Mouse (Mus musculus) erythroblast, embryonic 14.5 days (primary cell): ENCODE measurements at regions not wholly inside any gene's neighbourhood (a gene's known extent, or its start where the extent isn't known, plus 50 kb on each side); places are given as distances from the start of the nearest gene placed in this dataset.
"Not testable (repeated sequence)": the region's sequence is repeated elsewhere in the genome, so short reads cannot be mapped to it uniquely, and the experiment has no call there.

Experiments
- H3K27me3 ChIP-seq: 2 replicates; pipeline ENCODE4 v1.6.1; 2012; ENCODE audit warnings: inconsistent platforms; ENCODE audit not compliant: control insufficient read depth
- H3K36me3 ChIP-seq: 2 replicates; pipeline ENCODE4 v1.6.1; 2012; ENCODE audit warnings: mild to moderate bottlenecking, inconsistent platforms; ENCODE audit not compliant: control insufficient read depth
- H3K4me1 ChIP-seq: 2 replicates; pipeline ENCODE4 v1.6.1; 2012; ENCODE audit warnings: inconsistent platforms; ENCODE audit not compliant: control insufficient read depth
- H3K4me3 ChIP-seq: replicated peaks from 2 replicates; pipeline ENCODE3; 2012; ENCODE audit warnings: moderate library complexity, mild to moderate bottlenecking, inconsistent platforms
- H3K9me3 ChIP-seq: 2 replicates; pipeline ENCODE4 v1.6.1; 2012; ENCODE audit warnings: low read length, inconsistent platforms, mixed read lengths; ENCODE audit not compliant: control insufficient read depth
- GATA1 ChIP-seq: IDR thresholded peaks from 2 replicates; pipeline ENCODE4 v1.6.1; 2012; ENCODE audit warnings: low read length, inconsistent platforms, mixed read lengths
- TAL1 ChIP-seq: IDR thresholded peaks from 3 replicates; pipeline ENCODE4 v1.6.1; 2012; ENCODE audit warnings: low read length, inconsistent platforms, mixed read lengths

DNA sequence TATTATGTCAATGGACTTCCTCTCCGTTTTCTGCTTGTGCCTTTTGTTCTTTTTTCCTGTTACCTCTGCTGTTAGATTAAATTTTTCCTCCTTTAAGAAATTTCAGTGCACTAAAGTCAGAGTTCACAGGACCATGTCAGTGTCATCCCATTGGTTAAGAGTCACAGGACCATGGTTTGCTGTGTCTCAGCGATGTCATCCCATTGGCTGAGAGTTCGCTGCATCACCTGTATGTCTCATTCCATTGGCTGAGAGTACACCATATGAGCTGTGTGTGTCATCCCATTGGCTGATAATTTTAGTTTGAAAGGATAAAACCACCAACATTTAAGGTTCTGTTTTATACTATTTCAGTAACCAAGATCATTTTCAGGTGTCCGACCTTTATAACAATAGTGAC, 50.7 kb upstream of the Jade1 start:
- H3K9me3 ChIP-seq = no peaks in the 10 kb centered on the region
- TF ChIP-seq GATA1 (no peak), TAL1 (no peak)
- no peaks in the 10 kb centered on the region for H3K27me3 ChIP-seq
- H3K4me3 ChIP-seq = no peak overlapping the region
- H3K36me3 ChIP-seq = no peaks in the 10 kb centered on the region
- H3K4me1 ChIP-seq = no peaks in the 10 kb centered on the region

DNA sequence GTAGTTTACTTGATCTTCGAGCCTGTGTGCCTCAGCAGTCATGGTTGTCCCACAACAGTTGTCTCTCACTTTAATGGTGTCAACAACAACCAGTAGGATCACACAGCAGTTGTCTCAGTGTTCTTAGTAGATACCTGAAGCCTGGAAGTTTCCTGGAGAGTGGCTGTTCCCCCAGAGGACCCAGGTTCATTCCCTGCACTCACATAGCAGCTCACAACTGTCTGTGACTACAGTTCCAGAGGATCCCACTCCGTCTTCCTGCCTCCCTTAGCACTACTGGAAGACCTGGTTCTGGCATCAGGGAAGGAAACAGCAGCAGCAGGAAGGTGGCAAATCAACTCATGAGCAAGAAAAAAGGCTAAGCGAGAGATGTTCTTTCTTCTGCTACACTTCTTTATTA, 53.4 kb upstream of the Jade1 start:
- no peaks in the 10 kb centered on the region for H3K36me3 ChIP-seq
- H3K4me3 ChIP-seq = no peak overlapping the region
- H3K9me3 ChIP-seq = no peaks in the 10 kb centered on the region
- H3K4me1 ChIP-seq = no peaks in the 10 kb centered on the region
- H3K27me3 ChIP-seq = no peaks in the 10 kb centered on the region
- no peak for TF ChIP-seq TAL1
- no peak for TF ChIP-seq GATA1

GRCm38 (mm10) chr3:41501639-41502038, 53.9 kb upstream of the Jade1 start:
- not testable (repeated sequence) for H3K9me3 ChIP-seq, H3K27me3 ChIP-seq, H3K36me3 ChIP-seq, H3K4me3 ChIP-seq, H3K4me1 ChIP-seq

GRCm38 (mm10) chr3:41501124-41501523, 54.4 kb upstream of the Jade1 start:
- no peaks in the 10 kb centered on the region for H3K4me1 ChIP-seq
- no peaks in the 10 kb centered on the region for H3K9me3 ChIP-seq
- TF ChIP-seq GATA1 (no peak), TAL1 (no peak)

DNA sequence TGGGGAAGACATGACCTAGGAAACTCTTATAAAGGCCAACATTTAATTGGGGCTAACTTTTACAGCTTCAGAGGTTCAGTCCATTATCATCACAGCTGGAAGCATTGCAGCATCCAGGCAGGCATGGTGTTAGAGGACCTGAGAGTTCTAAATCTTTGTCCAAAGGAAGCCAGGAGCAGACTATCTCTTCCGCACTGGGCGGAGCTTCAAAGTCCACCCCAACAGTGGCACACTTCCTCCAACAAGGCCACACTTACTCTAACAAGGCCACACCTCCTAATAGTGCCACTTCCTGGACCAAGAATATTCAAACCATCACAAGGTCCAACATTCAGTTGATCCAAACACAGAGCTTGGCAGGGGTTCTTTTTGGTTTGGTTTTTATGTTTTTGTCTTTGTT, 55.9 kb upstream of the Jade1 start:
- Histone ChIP-seq H3K4me3 (no peak overlapping the region), H3K27me3 (no peaks in the 10 kb centered on the region), H3K9me3 (no peaks in the 10 kb centered on the region), H3K4me1 (no peaks in the 10 kb centered on the region), H3K36me3 (no peaks in the 10 kb centered on the region)
- no peak for TF ChIP-seq GATA1
- TF ChIP-seq TAL1 = no peak

More at GRCm38 (mm10) chr3:41501124-41501523, 54.4 kb upstream of the Jade1 start:
- Histone ChIP-seq H3K36me3 (no peaks in the 10 kb centered on the region), H3K4me3 (no peak overlapping the region), H3K27me3 (no peaks in the 10 kb centered on the region)

- no peak for TF ChIP-seq TAL1
- no peaks in the 10 kb centered on the region for H3K36me3 ChIP-seq
- no peaks in the 10 kb centered on the region for H3K9me3 ChIP-seq
- H3K4me1 ChIP-seq = no peaks in the 10 kb centered on the region
- no peak overlapping the region for H3K4me3 ChIP-seq
- no peaks in the 10 kb centered on the region for H3K27me3 ChIP-seq
These were observed 56.7 kb upstream of the Jade1 start for GRCm38 (mm10) chr3:41498791-41499190.

GRCm38 (mm10) chr3:41497771-41498170, 57.8 kb upstream of the Jade1 start:
- no peak overlapping the region for H3K4me3 ChIP-seq
- no peaks in the 10 kb centered on the region for H3K9me3 ChIP-seq
- no peaks in the 10 kb centered on the region for H3K27me3 ChIP-seq
- H3K36me3 ChIP-seq = no peaks in the 10 kb centered on the region
- H3K4me1 ChIP-seq = no peaks in the 10 kb centered on the region
- TF ChIP-seq TAL1 = no peak
- TF ChIP-seq GATA1 = no peak

- Histone ChIP-seq H3K4me1 (no peaks in the 10 kb centered on the region), H3K36me3 (no peaks in the 10 kb centered on the region), H3K4me3 (no peak overlapping the region), H3K9me3 (no peaks in the 10 kb centered on the region), H3K27me3 (no peaks in the 10 kb centered on the region)
- TF ChIP-seq GATA1 (no peak), TAL1 (no peak)
These were observed 58.4 kb upstream of the Jade1 start for GRCm38 (mm10) chr3:41496931-41497710.

GRCm38 (mm10) chr3:41495893-41496292, 59.6 kb upstream of the Jade1 start:
- Histone ChIP-seq H3K27me3 (no peaks in the 10 kb centered on the region), H3K4me3 (no peak overlapping the region), H3K4me1 (no peaks in the 10 kb centered on the region), H3K36me3 (no peaks in the 10 kb centered on the region), H3K9me3 (no peaks in the 10 kb centered on the region)
- TF ChIP-seq TAL1 = no peak
- TF ChIP-seq GATA1 = no peak

GRCm38 (mm10) chr3:41495097-41495496, 60.4 kb upstream of the Jade1 start:
- TF ChIP-seq TAL1 = no peak
- no peak for TF ChIP-seq GATA1
- Histone ChIP-seq H3K27me3 (no peaks in the 10 kb centered on the region), H3K4me1 (no peaks in the 10 kb centered on the region), H3K4me3 (no peak overlapping the region), H3K9me3 (no peaks in the 10 kb centered on the region), H3K36me3 (no peaks in the 10 kb centered on the region)
